Mouse (Mus musculus): ENCODE results near the gene Mia3.
"Not testable (repeated sequence)": the region's sequence is repeated elsewhere in the genome, so short reads cannot be mapped to it uniquely, and the experiment has no call there.

Mia3 gene

GRCm38 (mm10) chr1:183344886-183345816 lies 24.2 kb downstream of the Mia3 start:
- DNase-seq = peak; percentile 91 to 92

- DNase-seq = not testable (repeated sequence)
These were observed 26.5 kb downstream of the Mia3 start for GRCm38 (mm10) chr1:183342902-183343301.

GRCm38 (mm10) chr1:183327171-183327570 lies 42.2 kb downstream of the Mia3 start:
- DNase-seq = no peak

- DNase-seq = no peak
These were observed 44.9 kb downstream of the Mia3 start for GRCm38 (mm10) chr1:183324433-183324832.

GRCm38 (mm10) chr1:183323923-183324322 lies 45.4 kb downstream of the Mia3 start:
- no peak for DNase-seq

- DNase-seq = not testable (repeated sequence)
These were observed 46.9 kb downstream of the Mia3 start for GRCm38 (mm10) chr1:183322496-183322895.

GRCm38 (mm10) chr1:183320708-183321107 lies 48.6 kb downstream of the Mia3 start:
- DNase-seq = no peak

- DNase-seq = peak; percentile 24 to 32
These were observed 53.6 kb downstream of the Mia3 start for GRCm38 (mm10) chr1:183315783-183316182.

- no peak for DNase-seq
These were observed 57.3 kb downstream of the Mia3 start for GRCm38 (mm10) chr1:183312076-183312475.

GRCm38 (mm10) chr1:183309601-183310000 lies 59.8 kb downstream of the Mia3 start:
- DNase-seq = not testable (repeated sequence)

GRCm38 (mm10) chr1:183308476-183308875 lies 60.9 kb downstream of the Mia3 start:
- DNase-seq = no peak

- DNase-seq = no peak
These were observed 61.8 kb downstream of the Mia3 start for GRCm38 (mm10) chr1:183307555-183307954.

- DNase-seq = peak; percentile 89
These were observed 70.2 kb downstream of the Mia3 start for GRCm38 (mm10) chr1:183299161-183299560.

GRCm38 (mm10) chr1:183297886-183298489 lies 71.4 kb downstream of the Mia3 start:
- peak; percentile 63 to 66 for DNase-seq

- peak; percentile 61 to 66 for DNase-seq
These were observed 71.9 kb downstream of the Mia3 start for GRCm38 (mm10) chr1:183297473-183297885.

- DNase-seq = peak; percentile 98 to 99
These were observed 72.4 kb downstream of the Mia3 start, which contains the start of gene Brox for GRCm38 (mm10) chr1:183296877-183297383. Brox (minus strand) TSS chr1:183297269.

GRCm38 (mm10) chr1:183296465-183296864 lies 72.9 kb downstream of the Mia3 start, which contains the start of gene Aida:
Aida (plus strand) TSS chr1:183296590.
- peak; percentile 70 to 72 for DNase-seq

- no peak for DNase-seq
These were observed 79.8 kb downstream of the Mia3 start for GRCm38 (mm10) chr1:183289576-183289975.

- DNase-seq = no peak
These were observed 81.0 kb downstream of the Mia3 start for GRCm38 (mm10) chr1:183288351-183288750.

Measured in B cell, adult 2 months (primary cell).